Mouse (Mus musculus) layer of hippocampus, adult 18-20 months (tissue): Measurements from ENCODE around the gene Nbeal1. TPM values are rescaled to one million over a fixed set of nuclear protein-coding genes. Genes with fewer than 3 reads are reported as not detected.

Experiments
- DNase-seq, 2 experiments: peaks; one replicate each; pipeline ENCODE4 v3.0.0; 2022; ENCODE audit warnings: low spot score in 2 of 2
- total RNA-seq, 2 experiments: library from RNA; stranded (reverse); gene quantifications; 2 replicates each; pipeline ENCODE4 v1.2.3; 2021

The Nbeal1 gene
- total RNA-seq, 2 experiments from 2014 or later: 20.1 to 21.2 TPM

DNA sequence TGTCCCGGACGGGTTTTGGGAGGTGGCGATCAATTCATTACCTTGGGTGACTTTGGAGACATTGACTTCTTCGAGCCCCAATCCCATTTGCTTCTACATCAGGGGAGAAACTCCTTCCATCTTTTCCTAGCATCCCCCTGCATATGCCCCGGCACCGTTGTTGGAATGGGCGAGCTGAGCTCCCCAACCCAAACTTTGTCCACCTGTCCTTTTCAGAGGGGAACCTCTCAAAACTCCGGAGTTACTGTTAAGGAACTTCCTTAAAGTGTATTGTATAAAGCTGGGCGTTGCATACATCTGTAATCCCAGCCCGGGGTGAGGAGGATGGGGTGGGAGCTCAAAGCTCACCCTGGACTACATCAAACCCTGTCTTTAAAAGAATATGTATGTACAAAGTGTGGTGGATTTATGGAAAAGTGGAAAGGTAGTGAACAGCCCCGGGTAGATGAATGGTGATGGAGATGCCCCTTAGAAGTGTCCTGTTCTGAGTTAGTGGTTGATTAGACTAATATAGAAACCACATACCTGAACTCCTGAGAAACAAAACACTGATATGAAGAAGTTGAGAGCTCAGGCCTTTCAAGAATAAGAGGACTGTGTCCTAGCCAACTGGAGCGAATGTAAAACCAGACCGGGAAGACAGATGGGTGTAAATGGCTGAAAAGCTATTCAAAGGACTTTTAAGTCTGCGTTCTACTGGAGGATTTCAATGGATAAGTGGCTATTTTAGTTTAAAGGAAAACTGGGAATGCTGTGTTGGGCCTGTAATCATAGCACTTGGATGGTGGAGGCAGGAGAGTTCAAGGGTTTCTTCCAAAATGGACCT is 163.4 kb downstream of the Nbeal1 start:
- no peak for DNase-seq

DNA sequence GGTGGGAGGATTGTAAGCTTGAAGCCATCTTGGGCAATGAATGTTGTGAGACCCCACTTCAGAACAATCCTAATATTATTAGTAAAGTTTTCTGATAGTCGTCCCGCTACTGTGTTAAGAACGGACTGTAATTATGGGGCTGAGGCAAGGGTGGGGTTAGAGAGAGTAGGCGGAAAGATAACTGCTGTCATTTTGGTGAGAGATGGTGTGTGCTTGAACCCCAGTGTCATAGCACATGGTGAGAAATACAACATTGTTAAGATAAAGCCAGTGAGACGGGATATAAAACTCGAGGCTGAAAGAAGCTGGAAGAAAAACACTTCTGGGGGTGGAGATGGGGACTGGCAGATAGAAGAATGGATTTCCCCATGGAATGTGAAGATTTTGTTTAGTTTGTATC is 164.3 kb downstream of the Nbeal1 start:
- no peak for DNase-seq

- no peak for DNase-seq
Measured at GRCm38 (mm10) chr1:60345712-60346111, 165.3 kb downstream of the Nbeal1 start.

DNA sequence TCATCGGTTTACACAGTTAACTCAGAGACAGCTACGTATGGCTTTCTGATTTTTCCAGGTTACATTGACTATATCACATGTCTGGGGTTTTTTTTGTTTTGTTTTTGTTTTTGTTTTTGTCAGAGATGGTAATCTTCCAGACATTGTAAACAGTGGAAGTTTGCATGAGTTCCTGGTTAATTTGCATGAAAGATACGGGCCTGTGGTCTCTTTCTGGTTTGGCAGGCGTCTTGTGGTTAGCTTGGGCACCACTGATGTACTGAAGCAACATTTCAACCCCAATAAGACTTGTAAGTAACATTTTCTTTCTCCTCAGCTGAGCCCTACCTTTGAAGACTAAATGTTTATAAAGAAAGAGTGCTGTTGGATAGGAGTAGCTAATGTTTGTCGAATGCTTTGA is 172.4 kb downstream of the Nbeal1 start:
- no peak for DNase-seq

DNA sequence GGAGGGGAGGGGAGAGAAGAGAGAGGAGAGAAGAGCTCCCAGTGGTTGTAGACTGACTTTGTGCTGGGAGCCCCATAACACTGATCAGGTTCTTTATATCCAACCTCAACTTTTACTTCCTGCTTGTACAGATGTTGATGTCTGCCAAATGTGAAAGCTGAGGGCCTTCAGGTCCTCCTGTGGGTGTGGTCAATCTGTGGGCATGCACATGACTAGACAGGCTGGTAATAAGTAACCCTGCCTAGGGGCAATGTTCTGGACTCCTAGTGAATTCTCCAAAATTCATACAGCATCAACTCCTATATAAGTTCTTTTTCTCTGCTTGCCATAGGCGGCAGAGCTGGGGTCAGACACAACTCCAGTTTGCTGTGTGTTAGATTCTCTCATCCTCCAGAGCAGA is 181.2 kb downstream of the Nbeal1 start:
- DNase-seq: no peak

GRCm38 (mm10) chr1:60376556-60376955 is 196.2 kb downstream of the Nbeal1 start:
- DNase-seq: no peak

- DNase-seq: peak in 1 of 2 experiments; percentile 35
Measured at GRCm38 (mm10) chr1:60381910-60382309, 201.5 kb downstream of the Nbeal1 start.

Other genes with a start within 250 kb of the Nbeal1 start
- 10 to 100 TPM; 33.2 to 38.8 TPM for gene Ica1l, start 137.4 kb upstream of the Nbeal1 start, total RNA-seq
- gene Carf, start 82.4 kb upstream of the Nbeal1 start, total RNA-seq: 10 to 100 TPM; 23.9 to 29.1 TPM
- 10 to 100 TPM; 29.9 to 30.3 TPM for gene Wdr12, start 82.0 kb upstream of the Nbeal1 start, total RNA-seq
- gene Cyp20a1, start 162.7 kb downstream of the Nbeal1 start, total RNA-seq: 10 to 100 TPM; 10.7 to 12.2 TPM
- 100 to 1,000 TPM; 363 to 372 TPM for gene Abi2, start 229.0 kb downstream of the Nbeal1 start, total RNA-seq